Mouse (Mus musculus): Measurements from ENCODE around the gene Borcs8. TPM values are rescaled to one million over a fixed set of nuclear protein-coding genes. Genes with fewer than 3 reads are reported as not detected.

Gene Borcs8
- polyA plus RNA-seq (2015; fragmentation: Nextera tagmentation; extraction: Ambion mirVana), result 60.8 and 62.6 TPM in 2 replicates

GRCm38 (mm10) chr8:70139026-70139857, at the start of gene Borcs8, which contains the start of the genes Rfxank and Mef2b:
Borcs8 (plus strand) TSS chr8:70139499.
Rfxank (minus strand) TSS chr8:70139154.
Mef2b (plus strand) TSS chr8:70139711.
- Histone ChIP-seq H3K36me3 (peaks cover 37% of the 10 kb centered on the region), H3K27me3 (replicated peaks) (no peaks in the 10 kb centered on the region), H3K9ac (replicated peaks) (peak within 1 kb of the TSS; percentile 89), H3K4me3 (replicated peaks) (peak within 1 kb of the TSS; percentile 73), H3K4me2 (peak within 1 kb of the TSS; percentile 78), H3K27ac (replicated peaks) (peak within 1 kb of the TSS; percentile 86), H3K4me1 (peaks cover 25% of the 10 kb centered on the region), H3K9me3 (replicated peaks) (no peaks in the 10 kb centered on the region)
- ATAC-seq (ENCODE audit: low FRiP score), result peak; percentile 98
- WGBS, result under 1% methylated on average over 46 of the region's 46 CpGs

DNA sequence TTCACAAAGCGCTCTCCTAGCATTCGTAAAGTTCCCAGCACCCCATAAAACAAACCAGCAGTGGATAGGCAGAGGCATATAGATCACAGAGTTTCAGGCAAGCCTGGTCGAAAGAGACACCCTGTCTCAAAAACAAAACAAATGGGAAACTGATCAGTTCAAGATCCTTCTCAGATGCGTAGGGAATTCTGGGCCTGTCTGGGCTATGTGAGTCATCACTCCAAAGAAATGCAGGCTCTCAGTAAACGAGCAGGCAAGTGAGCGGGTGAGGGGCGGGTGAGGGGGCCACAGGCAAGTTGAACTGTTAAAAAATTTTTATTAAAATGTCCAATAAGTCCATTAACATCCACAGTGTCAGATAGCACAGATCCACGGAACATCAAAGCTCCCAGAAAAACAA, 46.5 kb upstream of the Borcs8 start:
- H3K9ac ChIP-seq (replicated peaks), result no peak overlapping the region
- H3K36me3 ChIP-seq, result peaks cover 40% of the 10 kb centered on the region
- H3K9me3 ChIP-seq (replicated peaks), result no peaks in the 10 kb centered on the region
- H3K27ac ChIP-seq (replicated peaks), result no peak overlapping the region
- peaks cover 20% of the 10 kb centered on the region for H3K27me3 ChIP-seq (replicated peaks)
- peaks cover 25% of the 10 kb centered on the region for H3K4me1 ChIP-seq
- no peak for ATAC-seq (ENCODE audit: low FRiP score)
- 68% methylated on average over 8 of the region's 8 CpGs for WGBS
- no peak overlapping the region for H3K4me2 ChIP-seq
- H3K4me3 ChIP-seq (replicated peaks), result no peak overlapping the region

DNA sequence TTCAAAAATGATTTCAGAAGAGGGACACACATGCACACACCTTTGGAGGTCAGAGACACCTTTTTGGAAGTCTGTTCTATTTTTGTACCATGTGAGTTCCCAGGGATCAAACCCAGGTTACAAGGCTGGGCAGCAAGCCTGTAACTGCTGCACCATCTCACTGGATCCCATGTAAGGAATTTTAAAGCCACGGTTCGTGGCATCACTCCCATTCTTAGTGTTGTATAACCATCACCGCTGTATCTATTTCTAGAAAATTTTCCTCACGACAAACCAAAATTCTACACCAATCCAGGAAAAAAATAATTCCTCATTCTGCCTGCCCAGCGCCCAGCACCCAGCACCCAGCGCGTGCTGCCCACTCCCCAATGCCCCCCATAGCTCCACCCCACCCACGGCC, 40.0 kb upstream of the Borcs8 start:
- no peak for ATAC-seq (ENCODE audit: low FRiP score)
- H3K36me3 ChIP-seq, result peaks cover 91% of the 10 kb centered on the region
- H3K9ac ChIP-seq (replicated peaks), result no peak overlapping the region
- H3K4me2 ChIP-seq, result no peak overlapping the region
- no peaks in the 10 kb centered on the region for H3K4me1 ChIP-seq
- H3K27me3 ChIP-seq (replicated peaks), result no peaks in the 10 kb centered on the region
- H3K27ac ChIP-seq (replicated peaks), result no peak overlapping the region
- H3K9me3 ChIP-seq (replicated peaks), result no peaks in the 10 kb centered on the region
- WGBS, result 74% methylated on average over 8 of the region's 8 CpGs
- H3K4me3 ChIP-seq (replicated peaks), result no peak overlapping the region

DNA sequence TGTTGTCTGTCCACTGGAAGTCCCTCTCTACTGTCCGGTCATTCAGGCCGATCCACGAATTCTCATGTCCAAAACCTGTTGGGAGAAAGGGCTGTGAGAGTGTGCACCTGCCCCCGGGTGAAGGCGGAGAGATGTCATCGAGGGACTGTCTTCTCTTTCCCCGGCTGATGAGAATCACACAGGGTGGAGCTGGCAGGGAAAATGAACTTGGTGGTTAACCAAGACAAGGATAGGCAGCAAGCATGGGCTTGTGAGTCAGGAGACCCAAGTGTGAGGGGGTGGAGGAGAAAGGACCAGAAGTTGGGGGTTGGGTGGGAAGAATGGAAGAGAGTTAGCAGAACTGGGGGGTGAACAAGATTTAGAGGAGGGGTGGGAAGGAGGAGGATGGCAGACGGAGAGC, 39.1 kb upstream of the Borcs8 start:
- Histone ChIP-seq H3K9me3 (replicated peaks) (no peaks in the 10 kb centered on the region), H3K36me3 (peaks cover 83% of the 10 kb centered on the region), H3K27ac (replicated peaks) (no peak overlapping the region), H3K27me3 (replicated peaks) (no peaks in the 10 kb centered on the region), H3K4me2 (no peak overlapping the region), H3K4me3 (replicated peaks) (no peak overlapping the region), H3K4me1 (peaks cover 7% of the 10 kb centered on the region; the same call in 1 of the 2 replicates), H3K9ac (replicated peaks) (no peak overlapping the region)
- WGBS, result 91% methylated on average over 8 of the region's 8 CpGs
- no peak for ATAC-seq (ENCODE audit: low FRiP score)

GRCm38 (mm10) chr8:70104506-70104905, 34.8 kb upstream of the Borcs8 start:
- no peaks in the 10 kb centered on the region for H3K27me3 ChIP-seq (replicated peaks)
- ATAC-seq (ENCODE audit: low FRiP score), result no peak
- peaks cover 16% of the 10 kb centered on the region; the same call in 1 of the 2 replicates for H3K4me1 ChIP-seq
- H3K4me2 ChIP-seq, result no peak overlapping the region
- H3K9ac ChIP-seq (replicated peaks), result no peak overlapping the region
- H3K4me3 ChIP-seq (replicated peaks), result no peak overlapping the region
- peaks cover 83% of the 10 kb centered on the region for H3K36me3 ChIP-seq
- WGBS, result 16% methylated on average over 6 of the region's 6 CpGs
- no peaks in the 10 kb centered on the region for H3K9me3 ChIP-seq (replicated peaks)
- no peak overlapping the region for H3K27ac ChIP-seq (replicated peaks)

- H3K4me1 ChIP-seq, result peaks cover 20% of the 10 kb centered on the region
- H3K27ac ChIP-seq (replicated peaks), result no peak overlapping the region
- H3K4me3 ChIP-seq (replicated peaks), result no peak overlapping the region
- no peak for ATAC-seq (ENCODE audit: low FRiP score)
- WGBS, result 76% methylated on average over 7 of the region's 7 CpGs
- peaks cover 83% of the 10 kb centered on the region for H3K36me3 ChIP-seq
- H3K4me2 ChIP-seq, result no peak overlapping the region
- H3K9me3 ChIP-seq (replicated peaks), result no peaks in the 10 kb centered on the region
- no peaks in the 10 kb centered on the region for H3K27me3 ChIP-seq (replicated peaks)
- H3K9ac ChIP-seq (replicated peaks), result no peak overlapping the region
Observed at GRCm38 (mm10) chr8:70104922-70105321, 34.4 kb upstream of the Borcs8 start.

DNA sequence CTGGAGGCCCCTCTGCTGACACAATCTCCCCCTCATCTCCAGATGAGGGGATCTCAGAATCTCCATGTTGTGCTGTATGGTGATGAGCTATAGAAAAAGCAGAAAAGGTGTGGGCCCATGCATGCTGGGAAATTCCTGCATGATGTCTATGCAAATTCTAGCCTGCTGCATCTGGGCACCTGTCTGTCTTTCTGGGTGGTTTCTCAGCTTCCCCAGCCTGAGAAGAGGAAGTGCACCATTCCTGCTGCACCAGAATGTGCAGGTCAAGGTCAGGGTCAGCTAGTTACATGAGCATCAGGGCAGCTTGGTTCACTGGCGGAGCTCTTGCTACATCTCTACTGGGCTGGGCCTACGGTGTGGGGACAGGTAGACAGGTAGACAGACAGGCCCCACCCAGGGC, 28.8 kb upstream of the Borcs8 start:
- H3K36me3 ChIP-seq, result peaks cover 95% of the 10 kb centered on the region
- ATAC-seq (ENCODE audit: low FRiP score), result no peak
- H3K27me3 ChIP-seq (replicated peaks), result peaks cover 6% of the 10 kb centered on the region; the same call in 1 of the 2 replicates
- H3K4me1 ChIP-seq, result peaks cover 30% of the 10 kb centered on the region
- 86% methylated on average over 2 of the region's 2 CpGs for WGBS
- H3K4me2 ChIP-seq, result no peak overlapping the region
- H3K4me3 ChIP-seq (replicated peaks), result no peak overlapping the region
- H3K9ac ChIP-seq (replicated peaks), result no peak overlapping the region
- H3K27ac ChIP-seq (replicated peaks), result no peak overlapping the region
- no peaks in the 10 kb centered on the region for H3K9me3 ChIP-seq (replicated peaks)

DNA sequence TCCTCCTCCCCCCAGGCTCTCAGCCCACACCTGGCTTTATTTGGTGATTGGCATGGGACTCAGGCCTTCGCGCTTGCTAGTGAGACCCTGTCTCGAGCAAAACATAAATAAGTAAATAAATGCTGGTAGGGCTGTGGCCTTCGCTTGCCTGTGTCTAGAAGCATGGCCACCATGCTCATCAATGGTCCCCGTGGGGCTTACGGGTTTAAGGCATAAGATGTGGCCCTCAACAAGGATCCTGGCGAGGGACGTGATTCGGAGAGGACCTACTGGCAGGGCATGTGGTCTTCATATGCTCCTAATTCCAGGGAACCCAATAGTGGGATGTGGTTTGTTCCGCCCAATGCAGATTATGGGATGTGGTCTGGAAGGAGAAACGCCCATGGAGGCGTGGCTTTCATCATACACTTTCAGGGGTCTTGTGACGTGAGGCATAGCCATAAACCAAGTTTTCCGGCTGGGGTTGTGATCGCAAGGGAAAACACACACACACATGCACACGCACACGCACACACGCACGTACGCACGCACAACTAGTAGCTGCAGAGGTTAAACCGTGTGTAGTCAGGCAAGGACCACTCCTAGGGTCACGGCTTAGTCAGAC, 28.0 kb upstream of the Borcs8 start:
- Histone ChIP-seq H3K9me3 (replicated peaks) (no peaks in the 10 kb centered on the region), H3K4me1 (peaks cover 30% of the 10 kb centered on the region), H3K4me2 (no peak overlapping the region), H3K4me3 (replicated peaks) (no peak overlapping the region), H3K27me3 (replicated peaks) (peaks cover 8% of the 10 kb centered on the region; the same call in 1 of the 2 replicates), H3K9ac (replicated peaks) (no peak overlapping the region), H3K27ac (replicated peaks) (no peak overlapping the region), H3K36me3 (peaks cover 91% of the 10 kb centered on the region)
- no peak for ATAC-seq (ENCODE audit: low FRiP score)
- 58% methylated on average over 23 of the region's 23 CpGs for WGBS

GRCm38 (mm10) chr8:70112401-70113016, 26.8 kb upstream of the Borcs8 start:
- Histone ChIP-seq H3K4me3 (replicated peaks) (no peak overlapping the region), H3K36me3 (peaks cover 79% of the 10 kb centered on the region), H3K9me3 (replicated peaks) (no peaks in the 10 kb centered on the region), H3K27ac (replicated peaks) (no peak overlapping the region), H3K4me2 (peak overlapping the region; percentile 11; the same call in 1 of the 2 replicates), H3K9ac (replicated peaks) (no peak overlapping the region), H3K27me3 (replicated peaks) (peaks cover 8% of the 10 kb centered on the region; the same call in 1 of the 2 replicates), H3K4me1 (peaks cover 36% of the 10 kb centered on the region)
- ATAC-seq (ENCODE audit: low FRiP score), result 0 out of 2 replicates have a peak, but pooled peaks have one; percentile 3
- 10% methylated on average over 43 of the region's 43 CpGs for WGBS

DNA sequence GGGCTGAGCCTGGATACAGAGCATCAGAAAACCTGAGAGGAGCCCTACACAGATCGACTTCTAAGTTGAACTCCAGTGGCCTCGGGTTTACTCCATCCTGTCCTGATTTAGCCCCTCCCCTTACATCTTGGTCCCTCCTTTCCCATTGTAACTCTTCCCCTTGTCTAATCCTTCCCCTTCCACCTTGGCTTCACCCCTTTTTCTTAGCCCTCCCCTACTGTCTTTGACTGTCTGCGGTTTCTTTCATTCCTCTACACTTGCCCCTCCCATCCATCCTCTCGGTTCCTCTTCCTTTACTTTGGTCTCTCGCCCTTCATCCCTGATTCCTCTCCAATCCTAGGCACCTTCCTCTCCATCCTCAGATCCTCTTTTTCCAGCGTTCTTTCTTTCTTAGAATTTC, 24.8 kb upstream of the Borcs8 start:
- WGBS, result 25% methylated on average over 6 of the region's 6 CpGs
- H3K4me1 ChIP-seq, result peaks cover 46% of the 10 kb centered on the region

GRCm38 (mm10) chr8:70114892-70115291, 24.4 kb upstream of the Borcs8 start:
- peaks cover 8% of the 10 kb centered on the region; the same call in 1 of the 2 replicates for H3K27me3 ChIP-seq (replicated peaks)
- H3K9me3 ChIP-seq (replicated peaks), result no peaks in the 10 kb centered on the region
- H3K4me3 ChIP-seq (replicated peaks), result no peak overlapping the region
- no peak overlapping the region for H3K9ac ChIP-seq (replicated peaks)
- H3K4me1 ChIP-seq, result peaks cover 42% of the 10 kb centered on the region
- WGBS, result 72% methylated on average over 13 of the region's 13 CpGs
- no peak overlapping the region for H3K27ac ChIP-seq (replicated peaks)
- no peak for ATAC-seq (ENCODE audit: low FRiP score)
- H3K36me3 ChIP-seq, result peaks cover 56% of the 10 kb centered on the region
- no peak overlapping the region; the same call in 1 of the 2 replicates for H3K4me2 ChIP-seq

More for the DNA sequence above, 24.8 kb upstream of the Borcs8 start:
- no peak for ATAC-seq (ENCODE audit: low FRiP score)
- Histone ChIP-seq H3K9me3 (replicated peaks) (no peaks in the 10 kb centered on the region), H3K27ac (replicated peaks) (no peak overlapping the region), H3K27me3 (replicated peaks) (peaks cover 8% of the 10 kb centered on the region; the same call in 1 of the 2 replicates), H3K4me2 (no peak overlapping the region; the same call in 1 of the 2 replicates), H3K36me3 (peaks cover 60% of the 10 kb centered on the region), H3K4me3 (replicated peaks) (no peak overlapping the region), H3K9ac (replicated peaks) (no peak overlapping the region)
